Mouse (Mus musculus) lung, postnatal 36 days (tissue): ENCODE measurements around the gene Ubl4b.

Source experiments
- DNase-seq: peaks from one replicate; pipeline ENCODE4 v3.0.0; 2022; ENCODE audit warnings: mixed read lengths

The Ubl4b gene

GRCm38 (mm10) chr3:107567766-107568165 is 12.9 kb upstream of the Ubl4b start:
- no peak for DNase-seq

GRCm38 (mm10) chr3:107565331-107565730 is 10.5 kb upstream of the Ubl4b start:
- no peak for DNase-seq

GRCm38 (mm10) chr3:107563880-107564279 is 9.0 kb upstream of the Ubl4b start:
- DNase-seq, result no peak

- DNase-seq, result no peak
Measured at GRCm38 (mm10) chr3:107562591-107562990, 7.7 kb upstream of the Ubl4b start.

- DNase-seq, result no peak
Measured at GRCm38 (mm10) chr3:107562104-107562503, 7.2 kb upstream of the Ubl4b start.

GRCm38 (mm10) chr3:107559183-107559582 is 4.3 kb upstream of the Ubl4b start:
- peak; percentile 64 for DNase-seq

- DNase-seq, result no peak
Measured at GRCm38 (mm10) chr3:107558740-107559139, 3.9 kb upstream of the Ubl4b start.

GRCm38 (mm10) chr3:107550409-107551049 is 4.3 kb downstream of the Ubl4b start:
- DNase-seq, result peak; percentile 67

- DNase-seq, result no peak
Measured at GRCm38 (mm10) chr3:107546956-107547355, 7.9 kb downstream of the Ubl4b start.

- no peak for DNase-seq
Measured at GRCm38 (mm10) chr3:107545716-107546412, 9.0 kb downstream of the Ubl4b start.

- DNase-seq, result no peak
Measured at GRCm38 (mm10) chr3:107545278-107545677, 9.6 kb downstream of the Ubl4b start.

- no peak for DNase-seq
Measured at GRCm38 (mm10) chr3:107543158-107544080, 11.5 kb downstream of the Ubl4b start.

GRCm38 (mm10) chr3:107542584-107542983 is 12.3 kb downstream of the Ubl4b start:
- no peak for DNase-seq

GRCm38 (mm10) chr3:107537504-107537889 is 17.4 kb downstream of the Ubl4b start:
- DNase-seq, result no peak

- peak; percentile 21 for DNase-seq
Measured at GRCm38 (mm10) chr3:107536810-107537503, 17.9 kb downstream of the Ubl4b start.

- no peak for DNase-seq
Measured at GRCm38 (mm10) chr3:107534951-107535350, 19.9 kb downstream of the Ubl4b start.

- DNase-seq, result no peak
Measured at GRCm38 (mm10) chr3:107533532-107533931, 21.3 kb downstream of the Ubl4b start.

- no peak for DNase-seq
Measured at GRCm38 (mm10) chr3:107530581-107530980, 24.3 kb downstream of the Ubl4b start.

GRCm38 (mm10) chr3:107529182-107529581 is 25.7 kb downstream of the Ubl4b start:
- no peak for DNase-seq

- no peak for DNase-seq
Measured at GRCm38 (mm10) chr3:107528401-107529118, 26.3 kb downstream of the Ubl4b start.

GRCm38 (mm10) chr3:107524547-107524946 is 30.3 kb downstream of the Ubl4b start:
- no peak for DNase-seq

- DNase-seq, result no peak
Measured at GRCm38 (mm10) chr3:107520931-107521330, 33.9 kb downstream of the Ubl4b start.
